Mouse (Mus musculus) R1 (cell line): Measurements from ENCODE around the gene Dixdc1.

Experiments
- DNase-seq: peaks from one replicate; pipeline ENCODE4 v3.0.0-alpha.2; 2018; ENCODE audit warnings: low read depth, low spot score

Dixdc1 gene

GRCm38 (mm10) chr9:50738914-50739870, at the start of gene Dixdc1:
Dixdc1 (minus strand) TSS chr9:50739517.
- peak; percentile 98 for DNase-seq

GRCm38 (mm10) chr9:50782155-50782554, 42.8 kb upstream of the Dixdc1 start:
- peak; percentile 65 for DNase-seq

- no peak for DNase-seq
Observed at GRCm38 (mm10) chr9:50776162-50776760, 36.9 kb upstream of the Dixdc1 start.

DNA sequence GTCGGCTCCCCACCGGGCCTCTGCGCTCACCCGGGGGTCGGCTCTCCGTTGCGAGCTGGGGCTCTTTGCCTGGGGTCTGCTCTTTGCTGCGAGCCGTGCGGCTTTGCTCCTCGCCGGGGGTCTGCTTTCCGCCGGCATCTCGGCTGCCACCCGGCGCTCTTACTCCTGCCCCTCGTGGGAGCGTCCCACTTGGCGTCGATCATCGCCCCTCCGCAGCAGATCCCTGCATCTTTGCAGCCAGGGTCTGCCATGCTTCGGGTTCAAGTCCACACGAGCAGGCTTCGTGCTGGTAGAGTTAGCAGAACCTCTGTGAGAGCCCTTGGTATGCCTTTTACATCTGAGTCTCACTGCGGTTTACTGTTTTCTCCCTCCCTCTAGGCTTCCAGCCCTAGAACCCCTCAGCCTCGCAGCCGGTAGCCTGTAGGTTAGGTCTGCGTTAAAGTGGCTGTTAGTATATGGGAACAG, 36.4 kb upstream of the Dixdc1 start:
- peak; percentile 49 for DNase-seq

GRCm38 (mm10) chr9:50774991-50775612, 35.8 kb upstream of the Dixdc1 start, which contains the start of the genes Alg9 and 1110032A03Rik:
Alg9 (plus strand) TSS chr9:50775019.
1110032A03Rik (minus strand) TSS chr9:50775520.
- DNase-seq = peak; percentile 86

DNA sequence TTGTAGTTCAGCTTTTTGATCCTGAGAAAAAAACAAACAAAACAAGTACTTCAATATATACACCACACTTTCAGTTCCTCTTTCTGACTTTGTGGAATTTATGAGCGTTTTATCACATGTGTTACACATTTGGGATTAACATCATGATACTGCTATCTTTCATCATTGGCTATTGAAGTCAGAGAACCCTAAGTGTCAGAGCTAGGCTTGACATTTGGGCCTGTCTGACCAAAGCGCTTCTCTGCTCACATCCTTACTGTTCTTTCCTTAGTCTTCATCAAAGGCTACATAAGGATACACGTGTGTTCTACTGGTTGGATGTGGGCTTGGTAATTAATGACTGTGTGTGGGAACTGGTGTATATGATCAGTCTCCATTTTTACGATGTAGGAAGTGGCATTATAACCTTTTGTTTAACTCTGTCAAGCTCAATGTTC, 34.7 kb upstream of the Dixdc1 start:
- no peak for DNase-seq

- no peak for DNase-seq
Observed at GRCm38 (mm10) chr9:50770011-50770410, 30.7 kb upstream of the Dixdc1 start.

DNA sequence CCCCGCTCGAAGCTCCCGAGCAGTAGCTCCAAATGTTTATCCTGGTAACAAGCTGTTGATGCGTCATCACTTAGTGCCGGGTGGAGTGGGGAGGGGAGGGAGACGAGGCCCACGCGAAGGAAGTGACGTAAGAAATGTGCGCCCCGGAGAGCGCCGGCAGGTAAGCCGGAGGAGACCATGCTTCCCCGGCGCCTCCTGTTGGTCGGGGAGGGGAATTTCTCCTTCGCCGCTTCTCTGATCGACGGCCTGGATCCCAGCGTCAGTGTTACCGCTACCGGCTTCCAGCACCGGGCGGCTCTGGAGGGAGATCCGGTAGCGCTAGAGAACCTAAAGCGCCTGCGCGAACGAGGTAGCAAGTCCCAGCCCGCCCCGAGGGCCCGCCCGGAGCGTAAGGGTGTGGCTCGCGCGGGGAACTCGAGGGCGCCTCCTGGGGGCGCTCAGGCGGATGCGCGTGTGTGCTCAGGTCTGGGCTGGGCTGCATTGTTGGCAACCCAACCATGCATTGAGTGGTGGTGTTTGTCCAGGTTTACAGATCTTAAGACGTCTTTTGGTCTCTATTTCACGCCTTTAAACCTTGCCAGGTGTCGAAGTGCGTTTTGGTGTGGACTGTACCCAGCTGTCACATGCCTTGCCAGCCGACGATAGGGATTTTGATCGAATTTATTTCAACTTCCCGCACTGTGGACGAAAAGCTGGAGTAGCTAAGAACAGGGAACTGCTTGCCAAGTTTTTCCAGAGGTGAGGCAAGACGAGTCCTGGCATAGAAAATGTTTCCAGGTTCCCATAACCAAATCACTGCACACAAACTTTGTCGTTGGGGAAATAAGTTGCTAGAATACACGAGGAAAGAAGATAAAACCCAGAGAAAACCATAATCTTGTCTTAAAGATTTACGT, 29.0 kb upstream of the Dixdc1 start, which contains the start of gene Fdxacb1:
TSS of gene Fdxacb1 (plus strand) at position 130 of the 896 bp plus-strand sequence.
- peak; percentile 99 for DNase-seq

DNA sequence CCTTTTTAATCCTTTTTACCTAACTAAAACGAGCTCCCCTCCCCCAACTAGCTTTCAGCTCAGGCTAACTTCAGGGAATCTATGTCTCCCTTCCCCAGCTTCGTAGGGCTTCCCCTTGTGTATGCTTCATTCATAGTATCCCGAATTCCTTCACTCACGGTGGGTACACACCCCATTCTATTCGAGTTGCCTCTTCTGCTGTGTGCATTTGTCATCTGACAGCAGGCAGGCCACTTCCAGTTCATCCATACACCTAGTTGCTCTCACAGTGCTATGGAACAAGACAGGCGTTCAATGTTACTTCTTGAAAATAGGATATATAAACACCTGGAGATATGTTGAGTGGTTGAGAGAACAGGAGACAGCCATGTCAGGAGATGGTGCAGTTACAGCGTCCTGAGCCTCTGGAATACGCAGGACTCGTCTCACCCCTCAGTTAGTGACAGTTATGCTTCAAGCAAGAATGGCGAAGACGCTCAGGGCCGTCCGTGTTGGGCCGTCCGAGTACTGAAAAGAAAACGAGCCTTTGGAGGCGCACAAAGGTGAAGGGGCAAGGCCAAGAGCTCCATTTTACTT, 28.3 kb upstream of the Dixdc1 start:
- peak; percentile 36 for DNase-seq

DNA sequence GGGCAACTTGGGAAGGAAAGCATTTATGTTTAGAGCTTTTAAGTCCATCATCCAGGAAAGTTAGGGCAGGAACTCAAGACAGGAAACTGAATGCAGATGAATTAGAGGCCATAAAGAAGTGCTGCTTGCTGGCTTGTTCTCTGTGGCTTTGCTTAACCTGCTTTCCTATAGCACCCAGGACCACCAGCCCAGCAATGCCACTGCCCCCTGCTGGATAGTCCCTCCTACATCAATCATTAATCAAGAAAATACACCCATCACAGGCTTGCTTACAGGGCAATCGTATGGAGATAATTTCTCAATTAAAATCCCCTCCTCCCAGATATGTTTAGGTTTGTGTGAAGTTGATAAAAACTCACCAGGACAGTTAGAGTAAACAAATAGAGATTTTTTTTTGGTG, 24.0 kb upstream of the Dixdc1 start:
- DNase-seq = no peak

DNA sequence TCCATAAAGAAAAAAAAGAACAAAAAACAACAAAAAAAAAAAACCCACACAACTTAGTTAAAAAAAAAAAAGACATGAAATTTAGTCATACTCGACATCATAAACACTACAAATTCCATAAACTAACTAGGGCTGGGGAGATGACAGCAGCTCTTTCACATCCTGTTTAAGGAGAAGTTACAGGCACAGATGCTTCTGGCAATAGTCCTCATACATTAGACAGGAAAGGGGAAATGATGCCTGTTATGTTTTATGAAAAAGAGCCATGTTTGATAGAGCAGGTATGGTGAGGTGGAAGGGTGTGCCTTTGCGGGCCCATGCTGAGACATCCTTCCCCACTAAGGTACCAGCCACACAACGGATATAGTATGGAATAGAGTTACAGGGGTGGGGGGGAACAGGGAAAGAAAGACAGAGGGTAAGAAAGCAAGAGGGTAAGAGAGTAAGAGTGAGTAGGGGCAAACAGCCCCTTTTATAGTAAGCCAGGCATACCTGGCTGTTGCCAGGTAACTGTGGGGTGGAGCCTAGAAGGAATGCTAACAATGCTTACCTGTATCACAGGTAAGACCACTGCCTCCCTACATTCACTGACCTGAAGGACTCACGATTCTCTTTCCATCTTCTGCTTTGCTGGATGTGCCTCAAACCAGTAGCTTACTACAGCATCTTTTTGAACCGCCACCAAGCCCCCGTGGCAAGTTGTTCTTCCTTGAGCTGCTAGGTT, 22.4 kb upstream of the Dixdc1 start:
- no peak for DNase-seq

GRCm38 (mm10) chr9:50756711-50757110, 17.4 kb upstream of the Dixdc1 start:
- DNase-seq = no peak

DNA sequence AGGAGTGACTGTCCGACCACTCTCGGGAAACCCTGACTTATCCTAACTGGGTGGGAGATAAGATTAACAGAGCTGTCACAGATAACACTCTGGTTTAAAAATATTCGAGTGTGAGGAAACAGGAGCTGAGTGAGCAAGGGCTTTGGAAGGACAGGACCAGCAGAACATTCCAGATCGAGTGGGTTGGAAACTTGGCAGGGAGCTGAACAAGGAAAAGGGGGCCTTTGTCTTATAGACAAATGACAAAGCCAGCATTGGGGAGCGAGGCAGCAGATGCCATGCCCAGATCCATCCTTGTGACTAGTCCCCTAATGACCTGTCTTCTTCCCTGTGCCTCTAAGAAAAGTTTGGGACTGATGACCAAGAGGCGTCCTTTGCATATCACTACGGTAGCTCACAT, 14.6 kb upstream of the Dixdc1 start:
- no peak for DNase-seq

- peak; percentile 48 for DNase-seq
Observed at GRCm38 (mm10) chr9:50752784-50753615, 13.7 kb upstream of the Dixdc1 start.

DNA sequence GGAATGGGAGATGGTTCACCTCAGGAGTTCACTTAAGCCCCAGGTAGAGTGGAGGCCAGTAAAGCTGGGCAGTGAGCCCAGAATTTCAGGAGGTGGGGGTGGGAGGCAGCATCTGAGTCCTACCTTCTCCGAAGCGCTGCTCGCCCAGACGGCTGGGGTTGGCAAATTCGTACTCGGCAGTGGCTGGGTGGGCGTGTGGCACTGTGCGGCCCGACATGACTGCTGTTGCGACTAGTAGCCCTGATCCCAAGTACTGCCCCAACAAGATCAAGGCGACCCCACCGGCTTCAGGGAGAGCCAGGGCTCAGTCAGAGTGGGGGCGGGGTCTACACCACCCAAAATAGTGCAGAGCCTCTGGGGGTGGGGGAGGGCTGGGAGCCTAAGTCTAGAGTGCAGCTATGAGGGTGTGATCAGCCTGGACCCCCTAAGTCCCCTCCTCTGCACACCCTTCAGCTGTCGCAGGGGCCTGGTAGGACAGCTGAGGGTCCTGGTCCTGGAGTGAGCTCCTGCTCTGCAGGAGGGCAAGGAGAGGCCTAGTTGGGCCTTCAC, 12.8 kb upstream of the Dixdc1 start, which contains the start of gene Hspb2:
TSS of gene Hspb2 (minus strand) at position 301 of the 549 bp plus-strand sequence.
- DNase-seq = no peak

DNA sequence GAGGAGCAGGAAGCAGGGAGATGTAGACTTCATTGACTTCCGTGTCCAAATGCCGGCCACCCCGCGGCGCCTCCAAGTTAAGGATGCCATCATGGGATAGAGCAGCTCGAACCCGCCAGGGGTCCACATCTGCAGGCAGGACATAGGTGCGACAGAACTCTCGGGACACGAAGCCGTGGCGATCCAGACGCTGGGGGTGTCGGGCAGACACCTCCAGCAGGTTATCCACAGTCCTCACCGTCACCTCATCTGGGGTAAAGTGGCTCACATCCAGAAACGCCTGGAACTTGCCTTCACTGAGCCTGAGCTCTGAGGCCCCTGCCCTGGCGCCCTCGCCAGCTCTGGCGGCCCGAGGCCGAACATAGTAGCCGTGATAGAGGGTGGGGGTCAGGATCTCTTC, 12.0 kb upstream of the Dixdc1 start, which contains the start of gene Cryab:
TSS of gene Cryab (plus strand) at position 3 of the 400 bp plus-strand sequence.
- no peak for DNase-seq

DNA sequence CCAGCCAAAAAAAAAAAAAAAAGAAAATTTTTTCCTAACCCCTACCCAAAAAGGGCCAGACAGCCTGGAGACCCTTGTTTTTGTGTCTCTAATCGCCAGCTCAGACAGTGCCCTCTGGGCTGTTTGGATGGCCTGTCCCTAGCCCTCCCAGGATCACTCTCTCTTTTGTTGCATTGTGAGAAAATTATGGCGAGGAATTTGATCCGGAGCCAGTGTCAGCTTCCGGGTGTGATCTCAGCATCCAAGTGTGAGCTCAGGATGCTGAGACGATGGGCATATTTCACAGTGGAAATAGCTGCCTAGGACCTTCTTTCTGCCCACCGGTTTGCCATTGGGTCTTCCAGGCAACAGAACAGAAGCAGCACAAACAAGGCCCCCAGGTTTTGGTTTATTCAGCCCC, 11.4 kb upstream of the Dixdc1 start:
- no peak for DNase-seq

GRCm38 (mm10) chr9:50746214-50746677, 6.9 kb upstream of the Dixdc1 start, which contains the start of gene 2310030G06Rik:
2310030G06Rik (minus strand) TSS chr9:50746536.
- peak; percentile 85 for DNase-seq
